Mouse (Mus musculus) midbrain, embryonic 15.5 days (tissue): ENCODE measurements around the gene Gm45021. TPM values are rescaled to one million over a fixed set of nuclear protein-coding genes. Genes with fewer than 3 reads are reported as not detected.

Experiments
- ATAC-seq: fragments of 200-750 bp; cut with Nextera tagmentation; replicated peaks from 2 replicates; pipeline ENCODE4 v1.8.0; 2017; ENCODE audit warnings: moderate TSS enrichment
- H3K27ac ChIP-seq: fragments of 300-500 bp; sonication (generic); 2 replicates; pipeline ENCODE4 v1.5.1; 2015; ENCODE audit warnings: mild to moderate bottlenecking, inconsistent platforms
- H3K27me3 ChIP-seq: fragments of 300-500 bp; sonication (generic); replicated peaks from 2 replicates; pipeline ENCODE4 v1.6.1; 2015; ENCODE audit warnings: inconsistent platforms
- H3K36me3 ChIP-seq: fragments of 300-500 bp; sonication (generic); replicated peaks from 2 replicates; pipeline ENCODE4 v1.6.1; 2015; ENCODE audit warnings: inconsistent platforms
- H3K4me1 ChIP-seq: fragments of 300-500 bp; sonication (generic); 2 replicates; pipeline ENCODE4 v1.6.1; 2015; ENCODE audit warnings: inconsistent platforms
- H3K4me2 ChIP-seq: fragments of 300-500 bp; sonication (generic); 2 replicates; pipeline ENCODE4 v1.6.1; 2015; ENCODE audit warnings: inconsistent platforms, mild to moderate bottlenecking, moderate library complexity
- H3K4me3 ChIP-seq: fragments of 300-500 bp; sonication (generic); 2 replicates; pipeline ENCODE4 v1.5.1; 2015; ENCODE audit warnings: mild to moderate bottlenecking, inconsistent platforms
- H3K9ac ChIP-seq: fragments of 300-500 bp; sonication (generic); 2 replicates; pipeline ENCODE4 v1.6.1; 2015; ENCODE audit warnings: mild to moderate bottlenecking, inconsistent platforms
- H3K9me3 ChIP-seq: fragments of 300-500 bp; sonication (generic); 2 replicates; pipeline ENCODE4 v1.6.1; 2016; ENCODE audit warnings: inconsistent platforms
- WGBS: fragments of 180-500 bp; shearing (Covaris S2); methylation state at CpG from one replicate; pipeline ENCODE4 v1.1.7; 2015; ENCODE audit warnings: mixed read lengths; 5-methylcytosine and 5-hydroxymethylcytosine counted together
- polyA plus RNA-seq: library from polyadenylated mRNA; unstranded; fragments of >200 nt; fragmentation: Nextera tagmentation; extraction: Ambion mirVana; gene quantifications from 2 replicates; pipeline ENCODE4 v1.2.1, GENCODE M21; 2015

The Gm45021 gene
- polyA plus RNA-seq, 1 experiment from 2014 or later: not detected

DNA sequence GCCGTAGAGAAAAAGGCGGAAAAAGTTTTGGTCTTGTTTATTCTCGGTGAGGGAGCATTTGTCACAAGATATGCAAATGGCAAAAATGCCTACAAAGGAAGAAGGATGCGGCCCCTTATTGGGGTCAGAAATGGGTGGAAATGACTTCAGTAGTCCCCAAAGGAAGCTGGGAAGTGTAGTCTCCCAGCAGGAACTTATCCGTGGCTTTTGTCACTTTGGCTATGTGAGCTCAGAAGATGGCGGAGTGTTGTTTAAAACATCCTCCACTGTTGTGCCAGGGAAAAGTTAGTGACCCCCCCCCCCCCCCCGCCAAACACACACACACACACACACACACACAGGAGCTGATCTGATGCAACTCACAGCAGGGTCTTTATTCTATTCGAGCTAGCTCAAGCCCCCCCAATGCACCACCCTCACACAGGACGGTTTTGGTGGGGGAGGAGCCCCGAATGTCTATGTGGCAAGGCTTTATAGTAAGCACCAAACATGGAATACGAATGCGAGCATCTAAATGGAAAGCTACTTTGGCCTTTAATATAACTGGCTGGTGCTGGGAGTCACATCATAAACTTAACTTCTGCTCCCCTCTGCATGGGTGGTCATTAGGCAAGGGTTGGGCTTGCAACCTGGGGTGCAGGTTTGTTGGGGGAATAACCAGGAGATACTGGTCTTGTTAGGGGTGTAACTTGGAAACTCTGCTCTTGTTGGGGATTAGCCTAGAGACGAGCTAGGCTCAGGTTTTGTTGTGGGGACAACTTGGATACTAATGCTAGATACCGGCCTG, 34.1 kb upstream of the Gm45021 start:
- peak overlapping the region; percentile 65 for H3K9ac ChIP-seq
- peaks cover 6% of the 10 kb centered on the region; the same call in 1 of the 2 replicates for H3K36me3 ChIP-seq
- ATAC-seq: peak; percentile 90
- no peaks in the 10 kb centered on the region; the same call in 1 of the 2 replicates for H3K27me3 ChIP-seq
- WGBS: 27% methylated on average over 14 of the region's 14 CpGs
- H3K4me1 ChIP-seq: peaks cover 21% of the 10 kb centered on the region
- peak overlapping the region; percentile 48 for H3K4me3 ChIP-seq
- H3K4me2 ChIP-seq: peak overlapping the region; percentile 72
- peak overlapping the region; percentile 97 for H3K27ac ChIP-seq
- H3K9me3 ChIP-seq: no peaks in the 10 kb centered on the region

DNA sequence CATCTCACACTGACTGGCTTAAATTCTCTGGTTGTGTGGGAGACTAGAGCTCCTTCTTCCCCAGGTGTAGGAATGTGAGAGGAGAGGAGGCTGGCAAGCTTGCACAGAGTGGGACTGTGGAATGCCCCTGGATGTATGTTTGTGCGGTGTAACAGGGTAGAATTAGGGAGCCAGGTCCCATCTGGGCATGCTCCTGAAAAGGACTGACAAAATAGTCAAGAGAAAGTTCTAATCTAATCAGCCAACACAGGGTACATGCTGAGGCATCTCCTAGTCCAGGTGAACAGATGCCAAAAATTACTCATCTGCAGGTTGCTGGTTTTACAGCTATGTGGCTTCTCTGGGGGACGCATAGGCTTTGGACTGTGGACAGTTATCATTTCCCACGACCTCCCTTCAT, 33.5 kb upstream of the Gm45021 start:
- Histone ChIP-seq H3K4me2 (peak overlapping the region; percentile 72), H3K27ac (peak overlapping the region; percentile 97), H3K4me1 (peaks cover 21% of the 10 kb centered on the region), H3K9ac (no peak overlapping the region), H3K27me3 (no peaks in the 10 kb centered on the region; the same call in 1 of the 2 replicates), H3K4me3 (peak overlapping the region; percentile 48; the same call in 1 of the 2 replicates), H3K36me3 (peaks cover 9% of the 10 kb centered on the region; the same call in 1 of the 2 replicates), H3K9me3 (no peaks in the 10 kb centered on the region)
- WGBS: 100% methylated on average over 3 of the region's 3 CpGs
- ATAC-seq: no peak

DNA sequence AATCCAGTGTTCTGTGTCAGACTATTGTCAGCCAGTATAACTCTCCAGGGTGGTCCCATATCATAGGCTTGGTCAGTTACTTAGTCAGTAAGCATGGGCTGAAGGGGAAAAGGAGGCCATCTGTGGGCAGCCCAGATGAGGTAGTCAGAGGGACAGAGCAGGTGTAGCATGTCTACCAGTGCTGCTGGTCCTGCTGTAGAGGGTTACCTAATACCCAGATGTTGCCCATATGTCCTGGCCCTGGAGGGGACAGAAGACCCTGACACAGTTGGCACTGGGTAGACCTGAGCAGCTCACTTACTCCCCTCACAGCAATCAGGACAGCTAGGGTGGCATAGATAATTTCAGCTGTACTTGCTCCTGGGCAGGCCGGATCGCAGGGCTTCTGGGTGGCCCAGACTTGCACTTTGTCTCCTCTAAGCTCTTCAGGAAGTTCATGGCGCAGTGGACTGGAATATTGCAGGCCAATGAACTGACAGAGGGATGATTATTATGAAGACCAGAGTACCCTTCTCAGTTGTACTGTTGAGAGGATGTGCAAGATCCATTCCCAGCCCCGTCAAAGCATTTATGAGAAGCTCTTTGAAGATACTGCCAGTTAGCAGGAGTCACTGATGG, 23.6 kb upstream of the Gm45021 start:
- H3K27ac ChIP-seq: no peak overlapping the region
- no peaks in the 10 kb centered on the region for H3K27me3 ChIP-seq
- ATAC-seq: no peak
- 97% methylated on average over 4 of the region's 4 CpGs for WGBS
- no peak overlapping the region for H3K4me2 ChIP-seq
- H3K9ac ChIP-seq: no peak overlapping the region
- no peaks in the 10 kb centered on the region for H3K4me1 ChIP-seq
- no peaks in the 10 kb centered on the region for H3K9me3 ChIP-seq
- 0 out of 2 replicates have a peak, but pooled peaks cover 17% of the 10 kb centered on the region for H3K36me3 ChIP-seq
- no peak overlapping the region for H3K4me3 ChIP-seq

DNA sequence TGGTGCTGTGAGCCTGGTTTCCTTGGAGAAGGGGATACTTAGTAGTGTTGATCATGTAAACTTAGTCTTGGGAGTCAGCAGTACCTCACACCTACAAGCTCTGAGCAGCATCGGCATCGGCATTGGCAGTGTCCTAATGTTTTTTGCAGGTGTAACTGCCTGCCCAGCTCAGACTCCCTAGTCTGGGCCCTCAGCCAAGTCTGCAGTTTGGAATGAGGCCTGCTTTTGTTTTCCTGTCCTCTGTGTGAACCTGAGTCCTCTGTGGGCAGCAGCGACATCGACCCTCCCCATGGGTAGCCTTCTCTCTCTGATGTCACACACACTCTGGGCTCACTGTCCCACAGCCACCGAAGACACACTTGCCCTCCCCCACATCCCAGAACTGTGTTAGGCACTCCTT, 23.1 kb upstream of the Gm45021 start:
- WGBS: 64% methylated on average over 5 of the region's 5 CpGs
- no peak; the same call in 1 of the 2 replicates for ATAC-seq
- no peak overlapping the region for H3K27ac ChIP-seq
- no peaks in the 10 kb centered on the region for H3K9me3 ChIP-seq
- 0 out of 2 replicates have a peak, but pooled peaks cover 17% of the 10 kb centered on the region for H3K36me3 ChIP-seq
- no peak overlapping the region for H3K4me3 ChIP-seq
- no peak overlapping the region for H3K9ac ChIP-seq
- no peaks in the 10 kb centered on the region for H3K27me3 ChIP-seq
- H3K4me2 ChIP-seq: no peak overlapping the region
- no peaks in the 10 kb centered on the region for H3K4me1 ChIP-seq

DNA sequence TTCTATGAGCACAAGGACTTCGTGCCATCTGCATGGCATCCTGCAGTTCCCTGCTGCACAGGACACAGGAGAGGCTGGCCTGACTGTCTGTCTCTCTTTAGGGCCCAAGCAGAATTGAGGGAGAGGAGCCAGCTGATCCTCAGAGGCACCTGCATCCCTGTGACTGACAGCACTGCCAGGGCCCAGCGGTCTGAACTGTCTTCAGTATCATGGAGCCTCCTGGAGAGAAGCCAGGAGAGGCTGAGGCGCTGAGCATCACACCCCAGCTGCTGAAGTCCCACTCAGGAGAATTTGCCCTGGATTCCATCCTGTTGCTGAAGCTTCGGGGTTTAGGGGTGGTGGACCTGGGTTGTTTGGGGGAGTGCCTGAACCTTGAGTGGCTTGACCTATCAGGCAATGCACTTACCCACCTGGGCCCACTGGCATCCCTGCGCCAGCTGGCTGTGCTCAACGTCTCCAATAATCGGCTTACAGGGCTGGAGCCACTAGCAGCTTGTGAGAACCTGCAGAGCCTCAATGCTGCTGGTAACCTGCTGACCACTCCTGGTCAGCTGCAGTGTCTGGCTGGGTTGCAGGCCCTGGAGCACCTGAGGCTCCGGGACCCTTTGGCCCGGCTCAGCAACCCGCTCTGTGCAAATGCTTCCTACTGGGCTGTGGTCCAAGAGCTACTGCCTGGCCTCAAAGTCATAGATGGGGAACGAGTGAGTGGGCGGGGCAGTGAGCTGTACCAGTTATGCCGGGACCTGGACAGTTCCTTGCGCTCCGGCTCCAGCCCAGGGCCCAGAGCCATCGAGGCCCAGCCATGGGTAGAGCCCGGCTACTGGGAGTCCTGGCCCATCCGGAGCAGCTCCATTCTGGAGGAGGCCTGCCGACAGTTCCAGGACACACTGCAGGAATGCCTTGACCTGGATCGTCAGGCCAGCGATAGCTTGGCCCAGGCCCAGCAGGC, 21.1 kb upstream of the Gm45021 start:
- Histone ChIP-seq H3K27ac (no peak overlapping the region), H3K9ac (no peak overlapping the region), H3K4me1 (no peaks in the 10 kb centered on the region), H3K9me3 (no peaks in the 10 kb centered on the region), H3K27me3 (no peaks in the 10 kb centered on the region), H3K4me2 (no peak overlapping the region), H3K4me3 (no peak overlapping the region), H3K36me3 (0 out of 2 replicates have a peak, but pooled peaks cover 17% of the 10 kb centered on the region)
- ATAC-seq: 0 out of 2 replicates have a peak, but pooled peaks have one; percentile 37
- 84% methylated on average over 21 of the region's 21 CpGs for WGBS

DNA sequence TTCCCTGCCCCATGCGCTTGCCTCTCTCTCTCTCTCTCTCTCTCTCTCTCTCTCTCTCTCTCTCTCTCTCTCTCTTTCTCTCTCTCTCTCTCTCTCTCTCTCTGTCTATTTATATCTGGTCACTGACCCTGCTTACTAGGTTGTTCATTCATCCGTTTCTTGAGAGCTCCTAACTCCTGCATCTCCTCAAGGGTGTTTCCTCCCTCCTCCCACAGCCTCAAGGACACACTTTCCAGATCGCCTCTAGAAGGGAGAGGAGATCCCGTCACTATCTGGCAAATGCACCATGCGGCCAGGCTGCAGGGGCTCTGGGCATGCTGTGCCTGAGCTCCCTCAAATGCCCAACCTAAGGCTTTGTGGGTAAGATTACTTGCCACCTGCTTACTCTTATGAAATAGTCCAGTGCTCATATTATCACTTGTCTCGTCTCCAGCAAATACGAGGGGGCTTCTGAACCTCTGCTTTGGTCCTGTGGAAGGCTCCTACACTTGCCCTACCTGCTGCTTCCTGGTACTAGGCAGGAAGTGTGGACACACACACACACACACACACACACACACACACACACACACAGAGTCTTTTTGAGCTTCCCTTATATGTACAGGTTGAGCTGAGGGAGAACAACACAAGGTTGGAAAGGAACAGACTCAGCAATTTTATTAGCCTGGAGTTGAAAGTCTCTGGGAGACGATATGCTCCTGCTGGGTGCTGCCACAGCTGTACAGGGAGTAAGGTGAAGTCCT, 20.2 kb upstream of the Gm45021 start:
- 87% methylated on average over 8 of the region's 8 CpGs for WGBS
- Histone ChIP-seq H3K9me3 (no peaks in the 10 kb centered on the region), H3K4me3 (no peak overlapping the region), H3K27ac (no peak overlapping the region), H3K27me3 (no peaks in the 10 kb centered on the region), H3K4me1 (no peaks in the 10 kb centered on the region), H3K9ac (no peak overlapping the region), H3K36me3 (0 out of 2 replicates have a peak, but pooled peaks cover 17% of the 10 kb centered on the region), H3K4me2 (no peak overlapping the region)
- ATAC-seq: no peak

DNA sequence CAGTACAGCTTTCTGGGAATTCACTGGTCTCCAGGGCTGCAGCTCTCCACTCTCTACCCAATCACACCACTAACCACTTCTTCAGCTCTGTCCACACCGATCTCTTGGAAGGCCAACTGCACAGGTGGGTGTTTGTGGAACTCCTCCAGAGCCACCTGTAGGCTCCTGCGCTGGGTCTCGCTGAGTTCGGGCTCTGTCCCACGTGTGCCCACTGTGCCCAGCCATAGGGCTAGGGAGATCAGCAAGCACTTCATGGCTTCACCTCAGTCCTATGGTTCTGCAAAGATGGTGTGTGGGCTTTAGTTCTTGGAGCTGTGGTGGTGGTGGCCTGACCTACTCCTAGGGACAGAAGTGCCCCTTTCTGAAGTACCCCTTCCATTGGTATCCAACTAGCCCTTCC, 17.4 kb upstream of the Gm45021 start:
- 91% methylated on average over 5 of the region's 5 CpGs for WGBS
- H3K9me3 ChIP-seq: no peaks in the 10 kb centered on the region
- no peak overlapping the region for H3K4me2 ChIP-seq
- no peak for ATAC-seq
- no peak overlapping the region for H3K27ac ChIP-seq
- H3K9ac ChIP-seq: no peak overlapping the region
- 0 out of 2 replicates have a peak, but pooled peaks cover 8% of the 10 kb centered on the region for H3K36me3 ChIP-seq
- no peaks in the 10 kb centered on the region for H3K27me3 ChIP-seq
- no peak overlapping the region for H3K4me3 ChIP-seq
- H3K4me1 ChIP-seq: no peaks in the 10 kb centered on the region

DNA sequence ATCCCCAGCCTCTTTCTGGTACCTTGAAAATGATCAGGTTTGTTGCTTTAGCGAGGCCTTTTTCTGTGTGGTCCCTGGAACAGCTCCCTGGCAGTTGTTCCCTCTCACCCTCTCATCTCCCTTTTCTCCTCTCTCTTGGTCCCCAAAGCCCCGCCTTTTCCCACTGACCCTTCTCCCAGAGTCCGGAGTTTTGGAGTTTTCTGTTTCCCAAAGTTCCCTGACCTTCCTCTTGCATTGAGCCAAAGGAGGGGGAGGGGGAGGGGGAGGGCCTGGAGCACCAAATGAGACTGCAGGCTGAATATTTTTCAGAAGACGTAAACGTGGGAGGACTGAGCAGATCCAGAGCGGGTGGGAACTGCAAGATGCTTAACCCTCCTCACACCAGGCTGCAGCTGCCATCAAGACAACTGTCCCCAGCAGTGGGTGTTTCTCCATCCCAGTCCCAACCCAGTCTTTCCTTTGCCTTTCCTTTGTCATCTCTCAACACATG, 16.8 kb upstream of the Gm45021 start, which contains the start of gene Rarres2:
Gene Rarres2 (minus strand): TSS at position 218 of the 490 bp plus-strand sequence.
- H3K27ac ChIP-seq: no peak within 1 kb of the TSS
- 40% methylated on average over 6 of the region's 6 CpGs for WGBS
- H3K4me1 ChIP-seq: no peaks in the 10 kb centered on the region
- no peaks in the 10 kb centered on the region for H3K27me3 ChIP-seq
- no peak for ATAC-seq
- no peak within 1 kb of the TSS for H3K4me2 ChIP-seq
- 0 out of 2 replicates have a peak, but pooled peaks cover 8% of the 10 kb centered on the region for H3K36me3 ChIP-seq
- no peak within 1 kb of the TSS for H3K9ac ChIP-seq
- H3K4me3 ChIP-seq: no peak within 1 kb of the TSS
- H3K9me3 ChIP-seq: no peaks in the 10 kb centered on the region

DNA sequence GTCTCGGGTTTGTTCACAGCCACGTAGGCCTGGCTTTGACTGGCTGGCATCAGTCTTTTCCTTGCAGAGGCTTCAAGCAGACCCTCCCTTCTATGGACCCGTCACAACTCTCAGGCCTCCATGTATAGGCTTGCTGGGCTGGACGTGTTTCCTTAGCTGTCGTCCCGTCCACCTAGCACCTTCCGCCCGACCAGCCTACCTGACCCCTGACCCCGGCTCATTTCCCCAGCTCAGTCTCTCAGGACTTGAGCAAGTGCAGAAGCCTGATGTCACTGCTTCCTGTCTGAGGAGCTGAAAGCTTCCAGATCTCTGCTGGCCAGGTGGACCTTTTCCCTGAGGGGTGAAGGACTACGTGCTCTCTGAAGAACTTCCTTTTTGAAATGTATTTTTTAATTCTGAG, 16.1 kb upstream of the Gm45021 start:
- no peak overlapping the region for H3K27ac ChIP-seq
- H3K9me3 ChIP-seq: no peaks in the 10 kb centered on the region
- WGBS: 78% methylated on average over 10 of the region's 10 CpGs
- ATAC-seq: no peak
- no peaks in the 10 kb centered on the region for H3K4me1 ChIP-seq
- H3K9ac ChIP-seq: no peak overlapping the region
- H3K4me3 ChIP-seq: no peak overlapping the region
- no peaks in the 10 kb centered on the region for H3K27me3 ChIP-seq
- H3K36me3 ChIP-seq: 0 out of 2 replicates have a peak, but pooled peaks cover 8% of the 10 kb centered on the region
- H3K4me2 ChIP-seq: no peak overlapping the region

DNA sequence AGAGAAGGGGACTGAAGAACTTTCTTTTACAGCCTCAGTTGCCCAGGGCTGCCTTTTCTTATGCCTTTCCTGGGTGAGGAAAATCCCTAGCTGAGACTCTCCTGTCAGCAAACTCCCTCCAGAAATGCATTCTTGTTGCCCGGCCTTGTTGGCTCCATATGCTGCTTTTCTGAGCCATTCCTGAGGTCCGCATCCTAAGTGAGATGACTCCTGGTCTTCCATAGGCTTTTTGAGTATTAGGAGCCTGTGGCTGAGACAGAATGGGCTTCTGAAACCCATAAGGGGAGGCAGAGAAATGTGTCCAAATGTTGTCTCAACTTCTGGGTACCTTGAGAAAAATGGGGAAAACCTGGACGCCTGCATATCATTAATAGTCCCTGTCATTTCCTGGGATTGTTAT, 15.4 kb upstream of the Gm45021 start:
- 80% methylated on average over 3 of the region's 3 CpGs for WGBS
- no peak overlapping the region for H3K27ac ChIP-seq
- H3K4me3 ChIP-seq: no peak overlapping the region

DNA sequence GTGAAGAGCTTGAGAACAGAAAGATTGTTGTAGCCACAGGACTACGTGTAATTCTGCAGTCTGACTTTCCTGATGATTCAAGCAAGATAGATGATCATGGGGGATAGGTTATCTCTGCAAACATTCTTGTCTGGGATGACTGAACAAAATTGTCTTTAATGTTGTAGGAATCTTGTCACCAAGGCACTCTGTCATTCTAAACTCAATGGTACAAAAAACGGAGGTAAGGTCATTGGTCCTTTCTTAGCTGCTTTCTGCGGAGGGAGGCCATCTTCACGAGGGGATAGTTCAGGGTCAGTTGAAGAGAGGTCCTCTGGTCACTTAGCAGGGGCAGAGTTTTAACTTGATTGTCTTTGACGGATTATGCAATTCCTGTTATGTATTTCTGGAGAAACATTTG, 10.7 kb upstream of the Gm45021 start:
- 68% methylated on average over 5 of the region's 5 CpGs for WGBS
- Histone ChIP-seq H3K27ac (no peak overlapping the region), H3K4me2 (no peak overlapping the region), H3K27me3 (no peaks in the 10 kb centered on the region), H3K4me1 (no peaks in the 10 kb centered on the region), H3K9ac (no peak overlapping the region), H3K36me3 (no peaks in the 10 kb centered on the region), H3K9me3 (no peaks in the 10 kb centered on the region), H3K4me3 (no peak overlapping the region)
- no peak for ATAC-seq

More for the DNA sequence above, 15.4 kb upstream of the Gm45021 start:
- Histone ChIP-seq H3K27me3 (no peaks in the 10 kb centered on the region), H3K4me2 (no peak overlapping the region), H3K9ac (no peak overlapping the region), H3K9me3 (no peaks in the 10 kb centered on the region), H3K4me1 (no peaks in the 10 kb centered on the region), H3K36me3 (0 out of 2 replicates have a peak, but pooled peaks cover 8% of the 10 kb centered on the region)
- ATAC-seq: no peak
